Mouse (Mus musculus) testis, adult 2 months (tissue): ENCODE data around the gene Kcnmb3. TPM values are rescaled to one million over a fixed set of nuclear protein-coding genes. Genes with fewer than 3 reads are reported as not detected.
"Not testable (repeated sequence)": the region's sequence is repeated elsewhere in the genome, so short reads cannot be mapped to it uniquely, and the experiment has no call there.

Source experiments
- H3K27ac ChIP-seq: fragments of 200-500 bp; 2 replicates; pipeline ENCODE4 v1.5.1; 2012; ENCODE audit warnings: low read depth, low read length; ENCODE audit not compliant: control insufficient read depth, insufficient read depth
- H3K27me3 ChIP-seq: fragments of 200-500 bp; 2 replicates; pipeline ENCODE4 v1.6.1; 2012; ENCODE audit warnings: mild to moderate bottlenecking, low read length, moderate library complexity; ENCODE audit not compliant: control insufficient read depth, insufficient read depth
- H3K36me3 ChIP-seq: fragments of 200-500 bp; 2 replicates; pipeline ENCODE4 v1.6.1; 2012; ENCODE audit warnings: mild to moderate bottlenecking, low read length; ENCODE audit not compliant: control insufficient read depth, insufficient read depth
- H3K4me1 ChIP-seq: fragments of 200-500 bp; 2 replicates; pipeline ENCODE4 v1.6.1; 2012; ENCODE audit warnings: low read length; ENCODE audit not compliant: control insufficient read depth, insufficient read depth
- H3K4me3 ChIP-seq: fragments of 200-500 bp; 2 replicates; pipeline ENCODE4 v1.5.1; 2012; ENCODE audit warnings: low read depth, mild to moderate bottlenecking, low read length, moderate library complexity, mixed read lengths; ENCODE audit not compliant: control insufficient read depth
- CTCF ChIP-seq: fragments of 200-500 bp; IDR thresholded peaks from 2 replicates; pipeline ENCODE4 v1.5.1; 2012; ENCODE audit warnings: low read depth, mild to moderate bottlenecking, inconsistent platforms, low read length, moderate library complexity; ENCODE audit not compliant: control insufficient read depth, insufficient read depth, insufficient replicate concordance
- POLR2A ChIP-seq: fragments of 200-500 bp; IDR thresholded peaks from 2 replicates; pipeline ENCODE4 v1.6.1; 2012; ENCODE audit warnings: low read depth, mild to moderate bottlenecking, inconsistent platforms, low read length, moderate library complexity; ENCODE audit not compliant: control insufficient read depth
- polyA plus RNA-seq: library from polyadenylated mRNA; depleted of rRNA; stranded (reverse); fragments of >200 nt; gene quantifications from 2 replicates; pipeline ENCODE4 v1.2.3, GENCODE M21; 2012

The Kcnmb3 gene
- polyA plus RNA-seq, 1 experiment = 3.6 TPM

- Histone ChIP-seq H3K4me1 (no peaks in the 10 kb centered on the region), H3K27me3 (no peaks in the 10 kb centered on the region), H3K27ac (no peak overlapping the region), H3K36me3 (peaks cover 1% of the 10 kb centered on the region), H3K4me3 (no peak overlapping the region)
- TF ChIP-seq POLR2A (no peak), CTCF (no peak)
Measured at GRCm38 (mm10) chr3:32441710-32442109, 50.3 kb downstream of the Kcnmb3 start.

- H3K27me3 ChIP-seq = no peaks in the 10 kb centered on the region
- H3K4me3 ChIP-seq = no peak overlapping the region
- H3K36me3 ChIP-seq = peaks cover 1% of the 10 kb centered on the region
- no peak overlapping the region for H3K27ac ChIP-seq
- TF ChIP-seq POLR2A (no peak), CTCF (no peak)
- no peaks in the 10 kb centered on the region for H3K4me1 ChIP-seq
Measured at GRCm38 (mm10) chr3:32438716-32439115, 53.3 kb downstream of the Kcnmb3 start.

GRCm38 (mm10) chr3:32437820-32438219 lies 54.2 kb downstream of the Kcnmb3 start:
- TF ChIP-seq POLR2A (no peak), CTCF (no peak)
- no peak overlapping the region for H3K4me3 ChIP-seq
- H3K4me1 ChIP-seq = no peaks in the 10 kb centered on the region
- H3K27ac ChIP-seq = no peak overlapping the region
- H3K27me3 ChIP-seq = no peaks in the 10 kb centered on the region
- H3K36me3 ChIP-seq = peaks cover 1% of the 10 kb centered on the region

GRCm38 (mm10) chr3:32437297-32437696 lies 54.7 kb downstream of the Kcnmb3 start:
- peaks cover 1% of the 10 kb centered on the region for H3K36me3 ChIP-seq
- H3K27me3 ChIP-seq = no peaks in the 10 kb centered on the region
- H3K4me1 ChIP-seq = no peaks in the 10 kb centered on the region
- TF ChIP-seq POLR2A (no peak), CTCF (no peak)
- H3K27ac ChIP-seq = no peak overlapping the region
- H3K4me3 ChIP-seq = no peak overlapping the region

- no peak for TF ChIP-seq POLR2A
- no peak for TF ChIP-seq CTCF
- Histone ChIP-seq H3K36me3 (peaks cover 1% of the 10 kb centered on the region), H3K27ac (no peak overlapping the region), H3K27me3 (no peaks in the 10 kb centered on the region), H3K4me3 (no peak overlapping the region), H3K4me1 (no peaks in the 10 kb centered on the region)
Measured at GRCm38 (mm10) chr3:32436101-32436500, 55.9 kb downstream of the Kcnmb3 start.

- no peak overlapping the region for H3K27ac ChIP-seq
- no peak for TF ChIP-seq POLR2A
- no peak for TF ChIP-seq CTCF
- no peaks in the 10 kb centered on the region for H3K36me3 ChIP-seq
- H3K4me1 ChIP-seq = no peaks in the 10 kb centered on the region
- no peaks in the 10 kb centered on the region for H3K27me3 ChIP-seq
- no peak overlapping the region for H3K4me3 ChIP-seq
Measured at GRCm38 (mm10) chr3:32434016-32434415, 58.0 kb downstream of the Kcnmb3 start.

- no peak overlapping the region for H3K27ac ChIP-seq
- H3K4me3 ChIP-seq = no peak overlapping the region
- no peaks in the 10 kb centered on the region for H3K36me3 ChIP-seq
- H3K4me1 ChIP-seq = no peaks in the 10 kb centered on the region
- TF ChIP-seq POLR2A = no peak
- no peak for TF ChIP-seq CTCF
- no peaks in the 10 kb centered on the region for H3K27me3 ChIP-seq
Measured at GRCm38 (mm10) chr3:32430394-32430793, 61.6 kb downstream of the Kcnmb3 start.

- not testable (repeated sequence) for H3K4me1 ChIP-seq, H3K27ac ChIP-seq, H3K36me3 ChIP-seq, H3K4me3 ChIP-seq, H3K27me3 ChIP-seq
Measured at GRCm38 (mm10) chr3:32429351-32429750, 62.7 kb downstream of the Kcnmb3 start.
